Mouse (Mus musculus): ENCODE measurements around the gene Hspb8. TPM values are rescaled to one million over a fixed set of nuclear protein-coding genes. Genes with fewer than 3 reads are reported as not detected.

The Hspb8 gene
- total and polyA plus RNA-seq, 3 experiments = not detected

- no peak for TF ChIP-seq ETS1 (conservative IDR thresholded peaks at IDR 0.05; ENCODE audit: low read depth, low read length)
- TF ChIP-seq HCFC1 (IDR thresholded peaks at IDR 0.05; ENCODE audit: low read depth, low read length) = no peak
- no peak for TF ChIP-seq POLR2A (IDR thresholded peaks at IDR 0.05; ENCODE audit: low read depth, low read length)
- TF ChIP-seq SMC3 (IDR thresholded peaks at IDR 0.05; ENCODE audit: low read depth, low read length) = no peak
- no peak for TF ChIP-seq MAZ (IDR thresholded peaks at IDR 0.05; ENCODE audit: low read depth, low read length)
- TF ChIP-seq POLR2AphosphoS2 (IDR thresholded peaks at IDR 0.05; ENCODE audit: low read depth, low read length) = no peak
- no peak for TF ChIP-seq SIN3A (IDR thresholded peaks at IDR 0.05; ENCODE audit: low read length)
- no peak for TF ChIP-seq E2F4 (IDR thresholded peaks at IDR 0.05; ENCODE audit: insufficient replicate concordance, low read depth, low read length)
- no peak for TF ChIP-seq MAX (IDR thresholded peaks at IDR 0.05; ENCODE audit: low read length)
- TF ChIP-seq CHD2 (IDR thresholded peaks at IDR 0.05; ENCODE audit: low read length) = no peak
- TF ChIP-seq CTCF (conservative IDR thresholded peaks at IDR 0.05 in 1 of 2, IDR thresholded peaks at IDR 0.05 in 1 of 2; ENCODE audit: low read depth in 2 of 2, low read length in 2 of 2) = no peak
- no peak for TF ChIP-seq ELF1 (IDR thresholded peaks at IDR 0.05; ENCODE audit: low read depth, low read length)
- no peak for TF ChIP-seq USF2 (conservative IDR thresholded peaks at IDR 0.05; ENCODE audit: low read depth, low read length)
- no peak for TF ChIP-seq MXI1 (IDR thresholded peaks at IDR 0.05; ENCODE audit: low read depth, low read length)
- TF ChIP-seq TCF12 (IDR thresholded peaks at IDR 0.05; ENCODE audit: low read depth, low read length) = no peak
- no peak for TF ChIP-seq ZMIZ1 (IDR thresholded peaks at IDR 0.05; ENCODE audit: low read depth, low read length)
- TF ChIP-seq ZC3H11A (IDR thresholded peaks at IDR 0.05; ENCODE audit: low read depth, low read length) = no peak
- TF ChIP-seq NELFE (IDR thresholded peaks at IDR 0.05; ENCODE audit: low read depth, low read length) = no peak
- TF ChIP-seq JUN (IDR thresholded peaks at IDR 0.05; ENCODE audit: insufficient read depth, low read depth, low read length) = no peak
- TF ChIP-seq IRF4 (IDR thresholded peaks at IDR 0.05; ENCODE audit: low read depth, low read length) = no peak
- Histone ChIP-seq H3K4me2 (ENCODE audit: insufficient read depth, low read depth, poor library complexity, severe bottlenecking) (no peak overlapping the region), H3K36me3 (replicated peaks in 1 of 2; ENCODE audit: control insufficient read depth in 1 of 2, insufficient read depth in 1 of 2, low read length in 1 of 2) (no peaks in the 10 kb centered on the region), H3K27me3 (replicated peaks) (no peaks in the 10 kb centered on the region), H3K9ac (ENCODE audit: insufficient read depth, low read depth) (no peak overlapping the region), H3K79me2 (replicated peaks; ENCODE audit: control insufficient read depth, extremely low read depth, insufficient read depth, poor library complexity, severe bottlenecking) (no peaks in the 10 kb centered on the region), H3K27ac (ENCODE audit: insufficient read depth, low read depth) (no peak overlapping the region), H3K4me3 (replicated peaks in 1 of 3; ENCODE audit: low read depth in 2 of 3, low read length in 2 of 3, poor library complexity in 1 of 3) (no peak overlapping the region), H3K4me1 (ENCODE audit: control insufficient read depth in 1 of 2, insufficient read depth in 2 of 2) (no peaks in the 10 kb centered on the region), H3K9me3 (replicated peaks; ENCODE audit: low read length) (peaks cover 90% of the 10 kb centered on the region)
- in situ Hi-C loops (cut with MboI; ENCODE audit: low pct_ligation_motif_present, low pct_unique_long_range_greater_than_20kb, low sequenced_read_pairs) (no loop called here), dilution Hi-C loops (cut with MboI; ENCODE audit: extremely low pct_ligation_motif_present, extremely low pct_unique_long_range_greater_than_20kb, low sequenced_read_pairs) (no loop called here)
- no peak for DNase-seq (ENCODE audit: extremely low read depth)
Measured at GRCm38 (mm10) chr5:116404063-116404462, 18.6 kb downstream of the Hspb8 start.

GRCm38 (mm10) chr5:116400801-116401200 is 21.9 kb downstream of the Hspb8 start:
- TF ChIP-seq USF2 (conservative IDR thresholded peaks at IDR 0.05; ENCODE audit: low read depth, low read length) = no peak
- no peak for TF ChIP-seq ZKSCAN1 (IDR thresholded peaks at IDR 0.05; ENCODE audit: borderline replicate concordance, low read depth, low read length)
- TF ChIP-seq RCOR1 (conservative IDR thresholded peaks at IDR 0.05; ENCODE audit: low read depth, low read length) = no peak
- no peak for TF ChIP-seq CTCF (conservative IDR thresholded peaks at IDR 0.05 in 1 of 2, IDR thresholded peaks at IDR 0.05 in 1 of 2; ENCODE audit: low read depth in 2 of 2, low read length in 2 of 2)
- TF ChIP-seq ZNF384 (IDR thresholded peaks at IDR 0.05; ENCODE audit: low read depth, low read length) = no peak
- TF ChIP-seq MEF2A (IDR thresholded peaks at IDR 0.05; ENCODE audit: borderline replicate concordance, low read depth, low read length) = no peak
- TF ChIP-seq JUN (IDR thresholded peaks at IDR 0.05; ENCODE audit: insufficient read depth, low read depth, low read length) = no peak
- no peak for TF ChIP-seq E2F4 (IDR thresholded peaks at IDR 0.05; ENCODE audit: insufficient replicate concordance, low read depth, low read length)
- TF ChIP-seq NELFE (IDR thresholded peaks at IDR 0.05; ENCODE audit: low read depth, low read length) = no peak
- TF ChIP-seq ELF1 (IDR thresholded peaks at IDR 0.05; ENCODE audit: low read depth, low read length) = no peak
- no peak for TF ChIP-seq ETS1 (conservative IDR thresholded peaks at IDR 0.05; ENCODE audit: low read depth, low read length)
- no peak overlapping the region for H3K27ac ChIP-seq (ENCODE audit: insufficient read depth, low read depth)
- dilution Hi-C loops (cut with MboI; ENCODE audit: extremely low pct_ligation_motif_present, extremely low pct_unique_long_range_greater_than_20kb, low sequenced_read_pairs) = no loop called here

More at GRCm38 (mm10) chr5:116400801-116401200, 21.9 kb downstream of the Hspb8 start:
- H3K4me3 ChIP-seq (replicated peaks in 1 of 3; ENCODE audit: low read depth in 2 of 3, low read length in 2 of 3, poor library complexity in 1 of 3) = no peak overlapping the region
- in situ Hi-C loops (cut with MboI; ENCODE audit: low pct_ligation_motif_present, low pct_unique_long_range_greater_than_20kb, low sequenced_read_pairs) = no loop called here
- no peak overlapping the region for H3K4me2 ChIP-seq (ENCODE audit: insufficient read depth, low read depth, poor library complexity, severe bottlenecking)
- no peak for DNase-seq (ENCODE audit: extremely low read depth)
- H3K9me3 ChIP-seq (replicated peaks; ENCODE audit: low read length) = peaks cover 87% of the 10 kb centered on the region
- H3K36me3 ChIP-seq (replicated peaks in 1 of 2; ENCODE audit: control insufficient read depth in 1 of 2, insufficient read depth in 1 of 2, low read length in 1 of 2) = no peaks in the 10 kb centered on the region
- H3K27me3 ChIP-seq (replicated peaks) = no peaks in the 10 kb centered on the region
- no peaks in the 10 kb centered on the region for H3K4me1 ChIP-seq (ENCODE audit: control insufficient read depth in 1 of 2, insufficient read depth in 2 of 2)
- no peak overlapping the region for H3K9ac ChIP-seq (ENCODE audit: insufficient read depth, low read depth)
- H3K79me2 ChIP-seq (replicated peaks; ENCODE audit: control insufficient read depth, extremely low read depth, insufficient read depth, poor library complexity, severe bottlenecking) = no peaks in the 10 kb centered on the region
